Mouse (Mus musculus) kidney, adult 2 months (tissue): Measurements from ENCODE around the gene Dnah14. TPM values are rescaled to one million over a fixed set of nuclear protein-coding genes. Genes with fewer than 3 reads are reported as not detected.

Source experiments
- DNase-seq: peaks from one replicate; pipeline ENCODE4 v3.0.0; 2021
- H3K27ac ChIP-seq: fragments of 200-500 bp; 2 replicates; pipeline ENCODE4 v1.5.1; 2012; ENCODE audit warnings: low read depth, low read length, control low read depth, inconsistent platforms; ENCODE audit not compliant: insufficient read depth
- H3K27me3 ChIP-seq: fragments of 200-500 bp; replicated peaks from 2 replicates; pipeline ENCODE4 v1.6.1; 2012; ENCODE audit warnings: mild to moderate bottlenecking, moderate library complexity, low read length, inconsistent platforms; ENCODE audit not compliant: control insufficient read depth, insufficient read depth
- H3K36me3 ChIP-seq: fragments of 200-500 bp; 2 replicates; pipeline ENCODE4 v1.6.1; 2012; ENCODE audit warnings: mild to moderate bottlenecking, moderate library complexity, low read length, inconsistent platforms; ENCODE audit not compliant: control insufficient read depth, insufficient read depth
- H3K4me1 ChIP-seq: fragments of 200-500 bp; 2 replicates; pipeline ENCODE4 v1.6.1; 2011; ENCODE audit warnings: low read length; ENCODE audit not compliant: control insufficient read depth, insufficient read depth
- H3K4me3 ChIP-seq: fragments of 200-500 bp; 2 replicates; pipeline ENCODE4 v1.5.1; 2011; ENCODE audit warnings: mild to moderate bottlenecking, low read depth, low read length, control low read depth; ENCODE audit not compliant: insufficient read depth
- CTCF ChIP-seq: fragments of 200-500 bp; conservative IDR thresholded peaks from 2 replicates; pipeline ENCODE4 v1.5.1; 2011; ENCODE audit warnings: low read depth, mild to moderate bottlenecking, control low read depth, low read length, moderate library complexity, mixed read lengths; ENCODE audit not compliant: insufficient read depth, insufficient read length
- POLR2A ChIP-seq: fragments of 200-500 bp; IDR thresholded peaks from one replicate; pipeline ENCODE4 v1.6.1; 2011; ENCODE audit warnings: low read depth, low read length, control low read depth
- WGBS: fragments of 180-500 bp; shearing (Covaris S2); methylation state at CpG from one replicate; pipeline ENCODE4 v1.1.7; 2018; 5-methylcytosine and 5-hydroxymethylcytosine counted together
- polyA plus RNA-seq: library from polyadenylated mRNA; depleted of rRNA; stranded (reverse); fragments of >200 nt; gene quantifications from 2 replicates; pipeline ENCODE4 v1.2.3, GENCODE M21; 2012

The Dnah14 gene
- polyA plus RNA-seq, 1 experiment = not detected

- peaks cover 11% of the 10 kb centered on the region; the same call in 1 of the 2 replicates for H3K4me1 ChIP-seq
- H3K4me3 ChIP-seq = no peak overlapping the region
- H3K27ac ChIP-seq = peak overlapping the region; percentile 5; the same call in 1 of the 2 replicates
- peak; percentile 62 for DNase-seq
- TF ChIP-seq POLR2A = no peak
- no peak for TF ChIP-seq CTCF
- no peaks in the 10 kb centered on the region for H3K36me3 ChIP-seq
- H3K27me3 ChIP-seq = no peaks in the 10 kb centered on the region
- 65% methylated on average over 3 of the region's 3 CpGs for WGBS
Observed at GRCm38 (mm10) chr1:181845767-181846166, 269.4 kb downstream of the Dnah14 start.

DNA sequence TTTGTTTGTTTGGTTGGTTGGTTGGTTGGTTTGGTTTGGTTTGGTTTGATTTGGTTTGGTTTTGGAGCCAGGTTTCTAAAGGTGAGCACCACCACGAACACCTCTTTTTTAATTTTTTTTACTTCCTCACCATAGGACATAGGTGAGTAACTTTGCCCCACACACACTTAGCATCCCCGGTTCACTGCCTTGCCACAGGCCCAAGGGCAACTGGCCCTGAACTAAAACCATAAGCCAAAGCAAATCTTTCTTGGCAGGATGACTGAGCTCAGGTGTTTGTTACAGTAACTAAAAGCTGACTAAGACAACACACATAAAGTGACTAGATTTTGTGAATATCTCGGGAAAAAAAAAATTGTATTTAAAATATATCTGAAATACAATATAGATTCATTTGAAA lies 271.0 kb downstream of the Dnah14 start:
- H3K27ac ChIP-seq = no peak overlapping the region; the same call in 1 of the 2 replicates
- H3K27me3 ChIP-seq = no peaks in the 10 kb centered on the region
- peak; percentile 89 for DNase-seq
- TF ChIP-seq POLR2A (no peak), CTCF (no peak)
- peaks cover 7% of the 10 kb centered on the region; the same call in 1 of the 2 replicates for H3K4me1 ChIP-seq
- no peak overlapping the region for H3K4me3 ChIP-seq
- WGBS = 39% methylated on average over 3 of the region's 3 CpGs
- H3K36me3 ChIP-seq = no peaks in the 10 kb centered on the region

DNA sequence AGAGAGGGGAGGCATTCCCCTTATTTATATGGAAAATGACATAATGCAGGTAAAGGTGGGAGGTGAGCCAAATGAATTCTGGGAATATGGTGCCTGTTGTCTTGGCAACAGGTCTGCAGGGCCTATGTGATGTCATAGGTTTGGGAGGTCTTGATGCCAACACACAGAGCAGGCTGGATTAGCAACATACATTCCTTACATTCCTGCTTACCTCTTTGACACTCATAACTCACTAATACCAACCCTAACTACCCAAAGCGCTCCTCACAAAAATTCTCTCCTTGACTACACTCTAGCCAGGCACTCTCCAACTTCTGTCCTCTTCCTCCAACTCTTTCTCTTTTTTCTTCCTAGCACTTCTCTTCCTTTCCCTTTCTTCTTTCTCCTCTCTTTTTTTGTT lies 271.9 kb downstream of the Dnah14 start:
- TF ChIP-seq CTCF (no peak), POLR2A (no peak)
- Histone ChIP-seq H3K27ac (no peak overlapping the region), H3K4me1 (peaks cover 2% of the 10 kb centered on the region; the same call in 1 of the 2 replicates), H3K4me3 (no peak overlapping the region), H3K27me3 (no peaks in the 10 kb centered on the region), H3K36me3 (no peaks in the 10 kb centered on the region)
- DNase-seq = no peak
- 92% methylated on average over 1 of the region's 1 CpGs for WGBS

DNA sequence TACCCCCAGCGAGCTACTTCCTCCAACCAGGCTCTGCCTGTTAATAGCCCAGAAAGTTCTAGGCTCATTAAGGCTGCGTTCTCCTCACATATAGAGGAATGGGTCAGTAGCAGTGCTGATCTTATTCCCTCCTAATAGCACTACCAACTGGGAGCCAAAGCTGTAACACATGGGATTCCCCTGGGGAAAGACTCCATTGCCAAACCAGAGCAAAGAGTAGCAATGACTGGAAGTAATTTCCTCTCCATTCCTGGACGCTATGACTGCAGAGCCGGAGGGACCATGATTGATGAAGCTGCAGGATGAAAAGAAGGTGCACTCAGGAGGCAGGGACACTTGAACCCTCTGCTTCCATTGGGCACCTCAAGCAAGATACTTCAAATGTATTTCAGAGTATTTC lies 274.1 kb downstream of the Dnah14 start:
- WGBS = 78% methylated on average over 4 of the region's 4 CpGs
- no peak overlapping the region for H3K4me3 ChIP-seq
- no peaks in the 10 kb centered on the region for H3K36me3 ChIP-seq
- no peak for TF ChIP-seq POLR2A
- no peak for TF ChIP-seq CTCF
- peaks cover 2% of the 10 kb centered on the region; the same call in 1 of the 2 replicates for H3K4me1 ChIP-seq
- H3K27ac ChIP-seq = no peak overlapping the region
- H3K27me3 ChIP-seq = no peaks in the 10 kb centered on the region
- DNase-seq = no peak

DNA sequence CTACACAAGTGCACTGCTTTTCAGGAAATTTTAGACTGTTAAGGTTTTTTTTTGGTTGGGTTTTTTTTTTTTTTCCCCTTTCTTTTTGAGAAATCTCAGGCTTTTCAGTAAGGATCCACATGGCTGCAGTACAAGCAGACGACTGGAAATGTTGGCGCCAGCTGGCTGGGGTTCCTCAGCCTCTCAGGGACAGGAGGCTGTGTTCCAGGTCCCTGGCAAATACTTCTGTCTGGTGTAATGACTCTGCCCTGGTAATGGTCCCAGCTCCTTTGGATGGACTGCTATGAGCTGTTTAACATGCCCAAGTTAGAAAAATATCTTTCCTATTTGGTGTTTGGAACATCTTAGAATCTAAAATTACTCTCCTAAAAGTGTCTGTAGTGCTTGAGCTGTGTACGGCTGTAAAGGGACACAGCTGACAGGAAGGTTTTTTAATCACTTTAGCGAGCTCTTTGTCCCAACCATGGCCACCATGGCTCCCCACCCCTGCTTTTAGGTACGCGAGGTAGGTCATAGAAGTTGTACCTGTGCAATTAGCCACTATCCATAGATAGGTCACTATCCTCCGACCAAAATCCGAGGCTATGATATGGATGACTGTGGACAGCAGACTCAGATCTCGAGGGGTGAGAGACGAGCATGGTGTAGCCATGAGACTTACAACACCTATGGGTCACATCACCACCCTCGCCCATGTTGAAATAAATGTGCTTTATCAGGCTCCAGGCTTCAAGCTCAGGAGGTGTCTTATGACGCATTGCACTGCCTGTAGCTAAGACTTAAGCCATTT lies 275.4 kb downstream of the Dnah14 start:
- peak; percentile 41 for DNase-seq
- no peaks in the 10 kb centered on the region for H3K27me3 ChIP-seq
- H3K4me1 ChIP-seq = peaks cover 2% of the 10 kb centered on the region; the same call in 1 of the 2 replicates
- no peak overlapping the region for H3K27ac ChIP-seq
- 88% methylated on average over 12 of the region's 12 CpGs for WGBS
- no peaks in the 10 kb centered on the region for H3K36me3 ChIP-seq
- no peak overlapping the region for H3K4me3 ChIP-seq
- TF ChIP-seq POLR2A (no peak), CTCF (no peak)

GRCm38 (mm10) chr1:181852466-181852865 lies 276.1 kb downstream of the Dnah14 start:
- H3K36me3 ChIP-seq = no peaks in the 10 kb centered on the region
- H3K4me1 ChIP-seq = no peaks in the 10 kb centered on the region; the same call in 1 of the 2 replicates
- peak overlapping the region; percentile 33 for H3K4me3 ChIP-seq
- WGBS = 27% methylated on average over 13 of the region's 13 CpGs
- no peaks in the 10 kb centered on the region for H3K27me3 ChIP-seq
- H3K27ac ChIP-seq = peak overlapping the region; percentile 43
- TF ChIP-seq POLR2A = no peak
- no peak for TF ChIP-seq CTCF
- DNase-seq = peak; percentile 59

GRCm38 (mm10) chr1:181853081-181853736 lies 276.9 kb downstream of the Dnah14 start:
- Histone ChIP-seq H3K27me3 (no peaks in the 10 kb centered on the region), H3K27ac (peak overlapping the region; percentile 15; the same call in 1 of the 2 replicates), H3K4me3 (peak overlapping the region; percentile 33; the same call in 1 of the 2 replicates), H3K36me3 (no peaks in the 10 kb centered on the region), H3K4me1 (no peaks in the 10 kb centered on the region; the same call in 1 of the 2 replicates)
- peak; percentile 49 for DNase-seq
- WGBS = 9% methylated on average over 21 of the region's 21 CpGs
- TF ChIP-seq POLR2A (no peak), CTCF (no peak)
